ENCODE assay signal across 25 mouse cellular contexts in genomic region chr9:45767155-45767554, GRCm38 (mm10).
"Had no signal": no experiment of that assay in that cellular context is flagged by ENCODE, and none has a peak within 500 bp of the region (broad histone marks: within the 10 kb centered on the region; RNA-seq: fewer than 3 reads in every experiment).

No protein-coding gene starts in this region.

- H3K4me1 ChIP-seq: heart, embryonic 10.5 days; heart, embryonic 12.5 days; intestine, embryonic 15.5 days; liver, embryonic 13.5 days had no signal

- H3K4me3 ChIP-seq: gastrocnemius, adult 2 months; heart, embryonic 10.5 days; heart, embryonic 12.5 days; hindbrain, embryonic 10.5 days; intestine, embryonic 15.5 days; layer of hippocampus, adult 2 months; left cerebral cortex, adult 2 months; liver, embryonic 13.5 days; liver, embryonic 15.5 days had no signal

- H3K9ac ChIP-seq: heart, embryonic 12.5 days; hindbrain, embryonic 14.5 days; intestine, embryonic 15.5 days; liver, embryonic 13.5 days; liver, embryonic 15.5 days; liver, postnatal 0 days had no signal

- H3K27me3 ChIP-seq: heart, embryonic 12.5 days; intestine, embryonic 15.5 days; liver, embryonic 13.5 days; liver, embryonic 15.5 days had no signal

- ATAC-seq: inflammation-experienced regulatory T-cells, adult 6 months; intestine, embryonic 15.5 days; intestine, postnatal 0 days; liver, postnatal 0 days had no signal

- H3K4me2 ChIP-seq: heart, embryonic 12.5 days; hindbrain, embryonic 14.5 days; intestine, embryonic 15.5 days; liver, embryonic 11.5 days; liver, embryonic 13.5 days; liver, embryonic 15.5 days had no signal

- H3K9me3 ChIP-seq: heart, embryonic 10.5 days; hindbrain, embryonic 10.5 days; intestine, embryonic 15.5 days; liver, embryonic 13.5 days; liver, embryonic 15.5 days had no signal

- DNase-seq: gastrocnemius, adult 2 months; gastrocnemius, postnatal 10 days; gastrocnemius, postnatal 25 days; heart, adult 18-20 months; heart, postnatal 10 days; heart, postnatal 4 days; kidney, adult 18-20 months; kidney, adult 8-10 months; kidney, postnatal 10 days; kidney, postnatal 25 days; kidney, postnatal 4 days; liver; liver, embryonic 13.5 days; liver, postnatal 0 days had no signal

- H3K27ac ChIP-seq: gastrocnemius, adult 2 months; heart, embryonic 10.5 days; hindbrain, embryonic 10.5 days; hindbrain, embryonic 14.5 days; intestine, embryonic 15.5 days; layer of hippocampus, adult 2 months; left cerebral cortex, adult 2 months; liver, embryonic 13.5 days; liver, embryonic 15.5 days had no signal
